Mouse (Mus musculus): ENCODE measurements at regions not wholly inside any gene's neighbourhood (a gene's known extent, or its start where the extent isn't known, plus 50 kb on each side); places are given as distances from the start of the nearest gene placed in this dataset.
"Not testable (repeated sequence)": the region's sequence is repeated elsewhere in the genome, so short reads cannot be mapped to it uniquely, and the experiment has no call there.

GRCm38 (mm10) chr8:30063148-30063547, 2615.7 kb downstream of the Poteg start:
- no peak for DNase-seq (ENCODE audit: low spot score)

DNA sequence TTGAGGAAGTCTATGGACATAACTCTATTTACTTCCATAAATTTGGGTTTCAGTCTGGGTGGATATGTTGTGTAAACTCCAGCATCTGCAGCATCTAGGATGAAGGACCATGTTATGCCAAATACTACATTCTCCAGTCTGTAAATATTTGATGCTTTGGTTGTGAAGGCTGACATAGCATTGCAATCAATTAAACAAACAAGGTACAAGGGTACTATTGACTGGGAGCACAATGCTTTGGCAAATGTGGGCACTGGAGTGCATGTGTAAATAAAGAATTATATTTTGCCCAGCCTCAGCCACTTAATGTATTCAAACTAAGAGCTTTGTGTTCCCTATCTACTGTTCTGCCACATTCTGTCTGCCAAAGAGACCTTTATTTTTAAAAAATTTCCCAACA, 2630.3 kb downstream of the Poteg start:
- DNase-seq (ENCODE audit: low spot score), result no peak

DNA sequence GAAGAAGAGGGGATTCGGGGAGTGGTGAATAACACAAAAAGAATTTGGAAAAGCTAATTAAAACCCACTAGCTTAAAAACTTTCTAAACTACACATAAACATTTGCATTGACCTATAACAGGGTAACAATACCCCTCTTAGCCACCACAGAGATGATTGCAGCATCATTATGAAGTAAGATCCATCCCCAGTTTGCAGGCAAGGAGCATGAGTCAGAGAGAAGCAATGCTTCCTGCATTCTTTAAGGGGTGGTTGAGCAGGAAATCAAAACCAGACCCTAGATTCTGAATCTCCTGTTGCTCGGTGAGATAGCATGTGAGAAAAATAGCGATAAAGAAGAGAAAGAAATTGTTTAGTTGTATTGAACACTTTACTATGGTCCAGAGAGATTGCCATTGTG, 2680.3 kb downstream of the Poteg start:
- no peak for DNase-seq (ENCODE audit: low spot score)

- DNase-seq (ENCODE audit: low spot score), result no peak
Observed at GRCm38 (mm10) chr8:30134999-30135398, 2687.5 kb downstream of the Poteg start.

DNA sequence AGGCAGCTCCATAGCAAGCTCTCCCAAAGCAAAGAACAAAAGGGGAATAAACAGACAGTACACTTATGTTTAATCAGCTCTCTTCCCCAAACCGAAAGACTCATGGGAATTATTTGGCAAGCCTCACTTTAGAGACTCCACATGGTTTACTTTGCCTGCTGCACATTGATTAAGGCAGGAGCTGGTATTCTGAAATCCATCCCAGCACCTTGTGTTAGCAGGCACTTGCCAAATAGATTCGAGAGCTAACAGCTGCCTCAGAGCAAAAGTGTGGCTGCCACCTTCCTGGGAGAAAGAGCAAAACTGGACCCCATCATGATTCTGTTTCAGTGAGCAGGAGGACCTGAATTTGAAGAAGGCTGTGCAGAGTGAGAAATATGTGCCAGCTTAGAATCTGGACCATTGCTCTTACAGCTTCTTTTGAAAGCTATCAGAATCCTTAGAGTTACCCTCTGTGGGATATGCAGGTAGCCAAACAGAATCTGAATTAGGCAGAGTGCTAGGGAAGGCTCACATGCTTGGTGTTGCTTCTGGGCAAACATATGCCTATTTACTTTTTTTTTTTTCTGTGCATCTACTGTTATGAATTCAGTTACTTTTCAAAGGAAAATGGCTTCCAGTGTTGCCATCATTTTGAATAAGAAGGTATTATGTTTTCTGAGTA, 2703.8 kb downstream of the Poteg start:
- DNase-seq (ENCODE audit: low spot score), result no peak

DNA sequence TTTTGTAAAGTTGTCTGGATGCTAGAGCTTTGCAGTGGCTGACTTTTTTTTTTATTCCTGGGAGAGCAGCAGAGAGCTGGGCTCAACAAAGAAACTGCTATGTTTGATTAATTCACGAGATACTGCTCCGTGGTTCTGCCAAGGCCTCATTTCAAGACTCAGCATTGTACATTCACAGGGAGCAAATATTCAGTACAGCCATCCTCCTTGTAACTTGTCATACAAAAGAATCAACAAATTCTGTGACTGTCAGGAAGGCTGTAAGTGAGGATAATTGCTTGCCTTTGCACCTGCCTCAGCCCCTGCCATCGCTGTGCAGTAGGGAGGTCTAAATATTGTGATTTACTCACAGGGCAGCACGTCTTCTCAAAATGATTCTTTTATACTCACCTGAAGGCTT, 2705.5 kb downstream of the Poteg start:
- no peak for DNase-seq (ENCODE audit: low spot score)

GRCm38 (mm10) chr8:30171881-30172280, 2724.4 kb downstream of the Poteg start:
- no peak for DNase-seq (ENCODE audit: low spot score)

DNA sequence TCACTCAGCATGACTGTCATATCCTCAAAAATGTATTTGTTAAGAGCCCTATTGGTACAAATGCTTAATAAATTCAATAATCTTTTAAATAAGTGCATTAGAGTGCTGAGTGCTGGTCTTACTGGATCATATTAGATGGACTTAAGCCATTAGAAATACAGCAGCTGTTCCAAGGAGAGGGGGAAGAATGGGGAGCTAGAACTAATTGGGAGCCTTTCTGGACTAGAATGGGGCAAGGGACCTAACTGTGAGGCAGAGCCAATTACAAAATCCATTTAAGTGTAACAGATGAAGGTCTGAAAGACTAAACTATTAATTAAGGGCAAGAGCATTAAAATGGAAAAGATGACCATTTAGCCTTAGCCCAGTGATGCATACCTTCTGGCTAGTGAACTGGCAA, 2755.3 kb downstream of the Poteg start:
- DNase-seq (ENCODE audit: low spot score), result not testable (repeated sequence)

DNA sequence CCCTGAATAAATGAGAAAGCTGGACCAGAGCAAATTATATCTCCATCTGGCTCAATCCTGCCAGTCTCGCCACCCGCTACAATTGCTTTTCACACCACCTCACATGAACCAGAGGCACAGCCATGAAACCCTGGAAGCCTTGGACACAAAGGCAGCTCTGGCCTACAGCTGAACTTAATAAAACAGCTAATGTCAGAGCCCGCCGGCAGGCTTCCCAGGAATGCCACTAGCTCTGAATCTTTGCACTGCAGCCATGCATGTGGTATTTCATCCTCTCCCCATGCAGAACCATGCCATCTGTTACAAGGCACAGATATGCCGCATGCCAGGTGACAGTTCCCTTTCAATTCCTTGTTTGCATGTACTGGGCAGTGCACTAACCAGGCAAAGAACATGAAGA, 2779.9 kb downstream of the Poteg start:
- DNase-seq (ENCODE audit: low spot score), result no peak

DNA sequence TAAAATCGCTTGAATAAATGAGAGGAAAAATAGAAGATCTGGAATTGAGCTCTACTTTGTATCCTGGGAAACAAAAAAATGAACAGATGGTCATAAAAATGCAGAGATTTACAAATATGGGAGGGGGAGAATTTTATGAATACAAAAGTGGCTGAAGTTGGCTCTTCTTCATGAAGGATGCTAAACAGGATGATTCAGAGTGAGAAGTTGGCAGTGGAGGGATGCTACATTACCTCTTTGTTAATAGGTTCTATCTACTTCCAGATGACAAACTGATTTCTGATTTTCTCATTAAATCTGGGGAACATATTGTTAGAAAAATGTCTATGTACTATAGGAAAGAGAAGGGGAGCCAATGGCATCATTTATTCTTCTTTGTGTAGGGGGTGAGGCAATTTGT, 2785.8 kb downstream of the Poteg start:
- no peak for DNase-seq (ENCODE audit: low spot score)

- no peak for DNase-seq (ENCODE audit: low spot score)
Observed at GRCm38 (mm10) chr8:30251797-30252196, 2804.3 kb downstream of the Poteg start.

GRCm38 (mm10) chr8:30269949-30270910, 2822.8 kb downstream of the Poteg start:
- DNase-seq (ENCODE audit: low spot score), result no peak

GRCm38 (mm10) chr8:30289169-30289568, 2841.7 kb downstream of the Poteg start:
- no peak for DNase-seq (ENCODE audit: low spot score)

GRCm38 (mm10) chr8:30331201-30331600, 2883.7 kb downstream of the Poteg start:
- no peak for DNase-seq (ENCODE audit: low spot score)

- DNase-seq (ENCODE audit: low spot score), result no peak
Observed at GRCm38 (mm10) chr8:30333352-30333751, 2885.9 kb downstream of the Poteg start.

DNA sequence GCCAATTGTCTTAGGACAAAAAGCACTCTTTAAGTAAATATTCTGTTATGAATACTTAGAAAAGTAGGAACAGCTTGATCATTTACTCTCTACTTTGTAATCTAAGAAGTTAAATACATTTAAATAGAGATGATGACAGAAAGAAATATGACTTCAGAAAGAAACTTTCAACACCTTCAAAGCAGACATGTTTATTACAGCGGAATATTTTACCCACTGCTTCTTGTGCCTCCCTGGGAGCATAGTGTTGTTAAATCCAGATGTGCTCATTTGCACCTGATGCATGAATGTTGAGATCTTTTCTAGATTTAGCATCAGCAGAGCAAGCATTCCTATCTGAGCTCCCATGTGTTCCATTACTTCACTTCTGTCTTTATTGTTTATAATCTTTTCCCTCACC, 2912.0 kb downstream of the Poteg start:
- DNase-seq (ENCODE audit: low spot score), result no peak

- no peak for DNase-seq (ENCODE audit: low spot score)
Observed at GRCm38 (mm10) chr8:30365721-30366120, 2918.3 kb downstream of the Poteg start.

DNA sequence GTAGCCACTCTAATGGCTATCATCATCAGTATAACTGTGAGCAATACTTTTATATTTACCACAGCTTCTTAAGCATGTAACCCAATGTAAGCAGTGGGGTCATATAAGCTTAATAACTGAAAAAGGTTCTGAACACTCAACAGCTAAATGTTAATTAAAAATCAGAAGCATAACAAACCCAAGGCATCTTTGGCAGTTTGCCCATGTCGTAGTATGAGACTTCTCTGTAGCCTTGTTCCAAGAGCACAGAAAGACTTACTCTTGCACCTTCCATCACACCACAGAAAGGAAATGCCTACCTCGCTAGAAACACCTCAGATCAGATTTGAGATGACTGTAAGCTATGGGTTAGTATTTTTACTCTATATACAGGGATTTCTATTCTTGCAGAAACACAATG, 2944.5 kb downstream of the Poteg start:
- DNase-seq (ENCODE audit: low spot score), result no peak

- no peak for DNase-seq (ENCODE audit: low spot score)
Observed at GRCm38 (mm10) chr8:30439423-30439822, 2989.1 kb upstream of the 5930422O12Rik start.

- no peak for DNase-seq (ENCODE audit: low spot score)
Observed at GRCm38 (mm10) chr8:30441821-30442220, 2986.7 kb upstream of the 5930422O12Rik start.

- DNase-seq (ENCODE audit: low spot score), result no peak
Observed at GRCm38 (mm10) chr8:30443874-30444273, 2984.6 kb upstream of the 5930422O12Rik start.

GRCm38 (mm10) chr8:30444274-30444673, 2984.2 kb upstream of the 5930422O12Rik start:
- DNase-seq (ENCODE audit: low spot score), result no peak

GRCm38 (mm10) chr8:30458136-30458535, 2970.4 kb upstream of the 5930422O12Rik start:
- DNase-seq (ENCODE audit: low spot score), result no peak

All from urinary bladder, postnatal 25 days (tissue).